Mouse (Mus musculus): ENCODE data around the gene Agmo.

Agmo gene

GRCm38 (mm10) chr12:37434466-37434865, 193.0 kb downstream of the Agmo start:
- DNase-seq (ENCODE audit: low spot score), result no peak

- DNase-seq (ENCODE audit: low spot score), result no peak
Measured at GRCm38 (mm10) chr12:37442486-37443013, 201.1 kb downstream of the Agmo start.

GRCm38 (mm10) chr12:37445255-37445654, 203.8 kb downstream of the Agmo start:
- no peak for DNase-seq (ENCODE audit: low spot score)

GRCm38 (mm10) chr12:37449597-37449996, 208.2 kb downstream of the Agmo start:
- no peak for DNase-seq (ENCODE audit: low spot score)

GRCm38 (mm10) chr12:37450366-37451156, 209.1 kb downstream of the Agmo start:
- DNase-seq (ENCODE audit: low spot score), result peak; percentile 68

- no peak for DNase-seq (ENCODE audit: low spot score)
Measured at GRCm38 (mm10) chr12:37471631-37472030, 230.2 kb downstream of the Agmo start.

GRCm38 (mm10) chr12:37476849-37477248, 235.4 kb downstream of the Agmo start:
- no peak for DNase-seq (ENCODE audit: low spot score)

GRCm38 (mm10) chr12:37487991-37488390, 246.6 kb downstream of the Agmo start:
- no peak for DNase-seq (ENCODE audit: low spot score)

GRCm38 (mm10) chr12:37498871-37499270, 257.4 kb downstream of the Agmo start:
- no peak for DNase-seq (ENCODE audit: low spot score)

GRCm38 (mm10) chr12:37507406-37507805, 266.0 kb downstream of the Agmo start:
- no peak for DNase-seq (ENCODE audit: low spot score)

GRCm38 (mm10) chr12:37507826-37508225, 266.4 kb downstream of the Agmo start:
- no peak for DNase-seq (ENCODE audit: low spot score)

- no peak for DNase-seq (ENCODE audit: low spot score)
Measured at GRCm38 (mm10) chr12:37521772-37522171, 280.3 kb downstream of the Agmo start.

- DNase-seq (ENCODE audit: low spot score), result no peak
Measured at GRCm38 (mm10) chr12:37524662-37525061, 283.2 kb downstream of the Agmo start.

- no peak for DNase-seq (ENCODE audit: low spot score)
Measured at GRCm38 (mm10) chr12:37540994-37541393, 299.6 kb downstream of the Agmo start.

GRCm38 (mm10) chr12:37558284-37558683, 316.8 kb downstream of the Agmo start:
- no peak for DNase-seq (ENCODE audit: low spot score)

GRCm38 (mm10) chr12:37565882-37566596, 324.6 kb downstream of the Agmo start:
- no peak for DNase-seq (ENCODE audit: low spot score)

GRCm38 (mm10) chr12:37571922-37572321, 330.5 kb downstream of the Agmo start:
- DNase-seq (ENCODE audit: low spot score), result no peak

GRCm38 (mm10) chr12:37582777-37583176, 341.3 kb downstream of the Agmo start:
- no peak for DNase-seq (ENCODE audit: low spot score)

- no peak for DNase-seq (ENCODE audit: low spot score)
Measured at GRCm38 (mm10) chr12:37592853-37593252, 351.4 kb downstream of the Agmo start.

- DNase-seq (ENCODE audit: low spot score), result no peak
Measured at GRCm38 (mm10) chr12:37612837-37613236, 371.4 kb downstream of the Agmo start.

GRCm38 (mm10) chr12:37614769-37615168, 373.3 kb downstream of the Agmo start:
- no peak for DNase-seq (ENCODE audit: low spot score)

GRCm38 (mm10) chr12:37624078-37624477, 382.6 kb downstream of the Agmo start:
- no peak for DNase-seq (ENCODE audit: low spot score)
